Mouse (Mus musculus) bone marrow, adult 2 months (tissue): ENCODE results near the gene Wnt1. TPM values are rescaled to one million over a fixed set of nuclear protein-coding genes. Genes with fewer than 3 reads are reported as not detected.
"Not testable (repeated sequence)": the region's sequence is repeated elsewhere in the genome, so short reads cannot be mapped to it uniquely, and the experiment has no call there.

ENCODE experiments used
- H3K27ac ChIP-seq: fragments of 200-500 bp; 2 replicates; pipeline ENCODE4 v1.5.1; 2012; ENCODE audit warnings: low read depth, mild to moderate bottlenecking, control low read depth, inconsistent platforms, low read length; ENCODE audit not compliant: control insufficient read depth, poor library complexity, insufficient read depth
- H3K4me1 ChIP-seq: fragments of 200-500 bp; 2 replicates; pipeline ENCODE4 v1.6.1; 2011; ENCODE audit warnings: low read length; ENCODE audit not compliant: control insufficient read depth, insufficient read depth
- H3K4me3 ChIP-seq: fragments of 200-500 bp; replicated peaks from 2 replicates; pipeline ENCODE3; 2011; ENCODE audit warnings: mild to moderate bottlenecking, low read depth, low read length, control low read depth; ENCODE audit not compliant: control insufficient read depth
- CTCF ChIP-seq: fragments of 200-500 bp; IDR thresholded peaks from 2 replicates; pipeline ENCODE4 v1.5.1; 2011; ENCODE audit warnings: low read length, control low read depth; ENCODE audit not compliant: control insufficient read depth, insufficient read depth
- POLR2A ChIP-seq: fragments of 200-500 bp; IDR thresholded peaks from 2 replicates; pipeline ENCODE4 v1.6.1; 2011; ENCODE audit warnings: low read depth, mild to moderate bottlenecking, control low read depth, low read length, borderline replicate concordance; ENCODE audit not compliant: control insufficient read depth
- WGBS: fragments of 180-500 bp; shearing (Covaris S2); methylation state at CpG from one replicate; pipeline ENCODE4 v1.1.7; 2018; 5-methylcytosine and 5-hydroxymethylcytosine counted together
- polyA plus RNA-seq: library from polyadenylated mRNA; stranded (reverse); fragments of >200 nt; gene quantifications from 2 replicates; pipeline ENCODE4 v1.2.4, GENCODE M21; 2011; ENCODE audit warnings: low replicate concordance; ENCODE audit not compliant: missing spikeins, insufficient read depth, insufficient read length

The Wnt1 gene
- polyA plus RNA-seq, 1 experiment: not detected

- H3K27ac ChIP-seq: no peak overlapping the region; the same call in 1 of the 2 replicates
- H3K4me3 ChIP-seq: no peak overlapping the region
- TF ChIP-seq POLR2A: no peak
- TF ChIP-seq CTCF: peak; percentile 28; the same call in 1 of the 2 replicates
- WGBS: 3% methylated on average over 64 of the region's 64 CpGs
- H3K4me1 ChIP-seq: no peaks in the 10 kb centered on the region; the same call in 1 of the 2 replicates
Measured at GRCm38 (mm10) chr15:98805324-98806040, 15.8 kb downstream of the Wnt1 start.

GRCm38 (mm10) chr15:98806071-98806808 is 16.6 kb downstream of the Wnt1 start:
- Histone ChIP-seq H3K4me1 (no peaks in the 10 kb centered on the region; the same call in 1 of the 2 replicates), H3K4me3 (no peak overlapping the region), H3K27ac (no peak overlapping the region)
- 31% methylated on average over 30 of the region's 30 CpGs for WGBS
- TF ChIP-seq CTCF (no peak), POLR2A (no peak)

GRCm38 (mm10) chr15:98806809-98807770 is 17.4 kb downstream of the Wnt1 start:
- Histone ChIP-seq H3K27ac (no peak overlapping the region), H3K4me1 (no peaks in the 10 kb centered on the region; the same call in 1 of the 2 replicates), H3K4me3 (no peak overlapping the region)
- WGBS: 2% methylated on average over 58 of the region's 58 CpGs
- TF ChIP-seq POLR2A (no peak), CTCF (no peak)

- H3K27ac ChIP-seq: no peak overlapping the region
- 1% methylated on average over 34 of the region's 34 CpGs for WGBS
- H3K4me3 ChIP-seq: no peak overlapping the region
- H3K4me1 ChIP-seq: no peaks in the 10 kb centered on the region; the same call in 1 of the 2 replicates
- no peak for TF ChIP-seq CTCF
- TF ChIP-seq POLR2A: no peak
Measured at GRCm38 (mm10) chr15:98807895-98808650, 18.4 kb downstream of the Wnt1 start.

- Histone ChIP-seq H3K27ac (no peak overlapping the region), H3K4me3 (no peak overlapping the region), H3K4me1 (no peaks in the 10 kb centered on the region; the same call in 1 of the 2 replicates)
- TF ChIP-seq CTCF (no peak), POLR2A (no peak)
- WGBS: 19% methylated on average over 6 of the region's 6 CpGs
Measured at GRCm38 (mm10) chr15:98808651-98809134, 19.0 kb downstream of the Wnt1 start.

- Histone ChIP-seq H3K4me1 (no peaks in the 10 kb centered on the region; the same call in 1 of the 2 replicates), H3K27ac (no peak within 1 kb of the TSS), H3K4me3 (no peak within 1 kb of the TSS)
- no peak for TF ChIP-seq CTCF
- no peak for TF ChIP-seq POLR2A
- WGBS: 88% methylated on average over 3 of the region's 3 CpGs
Measured at GRCm38 (mm10) chr15:98809390-98809789, 19.7 kb downstream of the Wnt1 start, which contains the start of gene Ddn. Gene Ddn (minus strand): TSS chr15:98809490.

GRCm38 (mm10) chr15:98810212-98810611 is 20.6 kb downstream of the Wnt1 start:
- H3K27ac ChIP-seq, H3K4me1 ChIP-seq, H3K4me3 ChIP-seq: not testable (repeated sequence)
- 82% methylated on average over 6 of the region's 6 CpGs for WGBS
